Mouse (Mus musculus) frontal cortex, postnatal 36 days (tissue): ENCODE results near the gene Veph1.

Source experiments
- DNase-seq, 2 experiments: peaks; one replicate each; pipeline ENCODE4 v3.0.0; 2022; ENCODE audit warnings: low spot score in 2 of 2

The Veph1 gene

GRCm38 (mm10) chr3:66024220-66024792, 272.3 kb downstream of the Veph1 start:
- no peak for DNase-seq

DNA sequence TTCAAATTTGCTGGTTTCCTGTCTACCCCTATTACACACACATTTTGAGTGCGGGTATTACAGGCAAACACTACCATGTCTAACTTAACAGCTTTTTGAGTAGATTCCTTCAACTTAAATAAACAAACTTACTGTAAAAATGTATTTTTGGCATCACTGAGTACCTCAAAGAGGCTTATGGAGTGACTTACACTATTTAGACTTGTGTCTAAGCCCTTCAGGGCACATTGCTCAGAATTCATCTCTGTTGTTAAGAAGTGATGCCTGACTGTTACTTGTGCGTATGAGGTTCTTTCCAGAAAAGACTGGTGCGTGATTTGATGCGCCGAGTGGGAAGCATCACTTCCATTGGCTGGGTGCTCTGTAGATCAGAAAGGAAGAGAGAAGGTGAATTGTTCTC, 277.5 kb downstream of the Veph1 start:
- DNase-seq, result no peak

DNA sequence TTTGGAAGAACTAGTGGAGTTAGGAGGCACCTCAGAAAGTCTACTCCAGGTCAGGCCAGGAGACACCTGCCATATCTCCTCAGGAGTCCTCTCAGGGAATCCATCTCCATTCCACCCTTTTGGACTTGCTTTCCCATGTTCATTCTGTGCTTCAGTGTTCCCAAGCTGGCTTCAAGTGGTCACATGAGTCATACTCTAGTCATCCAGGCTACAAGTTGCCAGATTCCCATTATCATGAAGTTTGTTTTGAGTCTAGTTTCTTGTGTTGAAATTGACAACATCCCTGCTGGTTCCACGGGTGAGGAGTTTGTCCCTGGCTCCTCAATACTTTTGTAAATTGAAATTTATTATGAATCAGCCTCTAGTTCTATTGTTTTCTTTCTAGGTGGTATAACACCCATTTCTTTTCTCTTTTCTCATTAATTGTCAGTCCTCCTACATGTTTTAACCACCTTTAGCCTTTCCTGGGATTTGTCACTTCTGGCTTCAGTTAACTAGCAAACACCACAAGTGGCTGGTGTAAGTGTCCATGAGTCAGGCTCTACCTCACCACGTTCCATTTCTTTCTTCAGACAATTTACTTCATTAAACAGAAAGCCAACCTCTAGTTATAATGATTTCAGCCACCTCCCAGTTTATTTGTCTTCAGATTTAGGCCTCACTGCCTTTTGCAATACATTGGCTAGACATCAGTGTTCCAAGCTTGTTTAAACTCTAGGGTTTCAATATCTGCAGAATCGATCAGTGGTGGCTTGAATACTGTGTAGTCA, 288.8 kb downstream of the Veph1 start:
- DNase-seq, result no peak

DNA sequence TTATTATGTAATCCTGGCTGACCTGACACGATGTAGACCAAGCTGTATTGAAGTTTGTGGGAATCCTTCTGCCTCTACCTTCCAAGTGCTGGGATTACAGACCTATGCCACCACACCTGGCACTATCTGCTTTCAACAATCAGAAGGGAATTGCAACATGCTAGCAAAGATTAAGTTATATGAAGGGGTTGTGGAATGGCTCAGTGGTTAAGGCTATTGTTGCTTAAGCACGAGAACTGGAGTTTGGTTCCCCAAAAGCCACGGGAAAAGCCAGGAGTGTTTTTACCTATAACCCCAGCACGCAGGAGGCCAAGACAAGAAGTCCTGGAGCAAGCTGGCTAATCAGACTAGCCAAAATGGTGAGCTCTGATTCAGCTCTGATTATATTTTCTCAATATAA, 291.6 kb downstream of the Veph1 start:
- DNase-seq, result no peak

DNA sequence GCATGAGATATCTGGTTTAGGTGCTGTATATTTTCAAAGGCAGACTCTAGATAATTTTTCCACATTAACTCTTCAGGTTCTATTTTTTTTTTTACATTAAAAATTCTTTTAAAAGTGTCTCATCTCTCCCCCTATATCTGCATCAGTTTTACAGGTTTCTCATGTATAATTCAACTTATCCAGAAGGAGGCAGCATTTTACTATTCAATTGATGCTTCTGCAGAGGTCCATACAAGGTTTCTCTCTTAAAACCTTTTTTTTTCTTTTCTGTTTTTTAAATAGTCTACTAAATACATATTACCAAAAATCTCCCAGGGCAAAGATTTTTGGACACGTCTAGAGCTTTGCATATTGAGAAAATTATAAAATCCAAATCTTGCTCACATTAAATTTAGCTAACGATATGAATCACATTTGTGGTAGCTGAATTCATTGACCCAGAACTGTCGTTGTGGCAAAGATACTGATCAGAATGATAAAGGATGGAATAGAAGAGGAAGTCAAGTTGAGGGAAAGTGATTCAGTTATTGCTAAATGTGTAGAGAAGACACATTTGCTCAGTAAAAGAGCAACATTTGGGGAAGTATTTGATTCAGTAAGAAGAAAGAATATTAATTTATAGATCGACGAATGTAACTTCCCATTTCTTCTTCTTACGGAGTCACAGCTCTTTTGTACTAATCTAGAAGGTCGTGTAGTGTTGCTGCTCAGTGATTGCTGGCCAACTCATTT, 292.3 kb downstream of the Veph1 start:
- no peak for DNase-seq
